Mouse (Mus musculus): ENCODE data around the gene Hagh. TPM values are rescaled to one million over a fixed set of nuclear protein-coding genes. Genes with fewer than 3 reads are reported as not detected.

Hagh gene
- polyA plus RNA-seq, 1 experiment from 2014 or later: 24.1 TPM

GRCm38 (mm10) chr17:24811211-24811610 lies 28.7 kb upstream of the Hagh start:
- Histone ChIP-seq H3K27ac (replicated peaks; ENCODE audit: low read depth, low read length) (no peak overlapping the region), H3K36me3 (replicated peaks; ENCODE audit: control insufficient read depth, insufficient read depth, low read depth, low read length) (no peaks in the 10 kb centered on the region), H3K27me3 (ENCODE audit: control insufficient read depth, insufficient read depth, low read length) (no peaks in the 10 kb centered on the region), H3K4me3 (ENCODE audit: low read depth, low read length) (no peak overlapping the region), H3K4me1 (ENCODE audit: control insufficient read depth, insufficient read depth, low read length) (no peaks in the 10 kb centered on the region), H3K9me3 (replicated peaks; ENCODE audit: control insufficient read depth, low read length) (no peaks in the 10 kb centered on the region), H3K9ac (replicated peaks; ENCODE audit: low read length) (no peak overlapping the region), H3K4me2 (ENCODE audit: low read depth, low read length) (no peak overlapping the region)
- DNase-seq (ENCODE audit: low spot score): no peak
- whole genome bisulfite sequencing: 84% methylated on average over 3 of the region's 3 CpGs
- ATAC-seq (replicated peaks; ENCODE audit: insufficient number of reproducible peaks, low FRiP score, low TSS enrichment, low read depth): no peak

DNA sequence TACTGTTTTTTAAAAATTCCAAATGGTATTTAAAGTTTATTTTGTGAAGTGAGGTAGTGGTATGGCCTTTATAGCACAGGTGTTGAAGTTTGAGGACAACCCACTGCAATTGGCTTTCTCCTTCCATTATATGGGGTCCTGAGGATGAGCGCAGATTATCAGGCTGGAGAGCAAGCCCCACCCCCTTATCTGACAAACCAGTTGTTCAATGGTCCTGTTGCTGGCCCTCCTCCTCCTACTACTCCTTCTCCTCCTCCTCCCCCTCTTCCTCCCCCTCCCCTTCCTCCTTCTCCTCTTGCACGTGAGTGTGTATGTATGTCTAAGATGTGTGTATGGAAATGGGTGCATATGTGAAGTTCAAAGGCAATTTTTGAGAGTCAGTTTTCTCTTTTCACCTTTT lies 27.7 kb upstream of the Hagh start:
- no peaks in the 10 kb centered on the region for H3K9me3 ChIP-seq (replicated peaks; ENCODE audit: control insufficient read depth, low read length)
- H3K36me3 ChIP-seq (replicated peaks; ENCODE audit: control insufficient read depth, insufficient read depth, low read depth, low read length): no peaks in the 10 kb centered on the region
- no peak overlapping the region for H3K9ac ChIP-seq (replicated peaks; ENCODE audit: low read length)
- no peak overlapping the region for H3K4me2 ChIP-seq (ENCODE audit: low read depth, low read length)
- WGBS: 35% methylated on average over 2 of the region's 2 CpGs
- H3K27ac ChIP-seq (replicated peaks; ENCODE audit: low read depth, low read length): no peak overlapping the region
- no peaks in the 10 kb centered on the region for H3K4me1 ChIP-seq (ENCODE audit: control insufficient read depth, insufficient read depth, low read length)
- ATAC-seq (replicated peaks; ENCODE audit: insufficient number of reproducible peaks, low FRiP score, low TSS enrichment, low read depth): no peak
- no peaks in the 10 kb centered on the region for H3K27me3 ChIP-seq (ENCODE audit: control insufficient read depth, insufficient read depth, low read length)
- no peak for DNase-seq (ENCODE audit: low spot score)
- no peak overlapping the region for H3K4me3 ChIP-seq (ENCODE audit: low read depth, low read length)

DNA sequence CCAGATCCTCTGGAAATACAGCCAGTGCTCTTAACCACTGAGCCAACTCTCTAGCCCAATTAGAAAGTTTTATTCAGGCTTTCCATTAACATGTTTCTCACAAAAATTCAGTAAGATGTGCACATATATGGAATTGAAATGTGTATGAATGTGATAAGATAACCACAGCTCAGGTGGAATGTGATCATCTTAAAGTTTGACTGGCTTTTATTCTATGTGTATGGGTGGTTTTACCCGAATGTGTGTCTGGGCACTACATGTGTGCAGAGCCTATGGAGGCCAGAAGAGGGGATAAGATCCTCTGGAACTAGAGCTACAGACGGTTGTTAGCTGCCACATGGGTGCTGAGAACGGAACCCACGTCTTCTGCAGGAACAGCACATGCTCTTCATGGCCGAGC lies 24.7 kb upstream of the Hagh start:
- no peak for ATAC-seq (replicated peaks; ENCODE audit: insufficient number of reproducible peaks, low FRiP score, low TSS enrichment, low read depth)
- no peaks in the 10 kb centered on the region for H3K9me3 ChIP-seq (replicated peaks; ENCODE audit: control insufficient read depth, low read length)
- no peak overlapping the region for H3K4me2 ChIP-seq (ENCODE audit: low read depth, low read length)
- H3K36me3 ChIP-seq (replicated peaks; ENCODE audit: control insufficient read depth, insufficient read depth, low read depth, low read length): no peaks in the 10 kb centered on the region
- no peak for DNase-seq (ENCODE audit: low spot score)
- no peak overlapping the region for H3K4me3 ChIP-seq (ENCODE audit: low read depth, low read length)
- WGBS: 79% methylated on average over 5 of the region's 5 CpGs
- H3K9ac ChIP-seq (replicated peaks; ENCODE audit: low read length): no peak overlapping the region
- no peaks in the 10 kb centered on the region for H3K27me3 ChIP-seq (ENCODE audit: control insufficient read depth, insufficient read depth, low read length)
- H3K4me1 ChIP-seq (ENCODE audit: control insufficient read depth, insufficient read depth, low read length): no peaks in the 10 kb centered on the region
- H3K27ac ChIP-seq (replicated peaks; ENCODE audit: low read depth, low read length): no peak overlapping the region

- Histone ChIP-seq H3K4me3 (ENCODE audit: low read depth, low read length) (no peak overlapping the region), H3K27me3 (ENCODE audit: control insufficient read depth, insufficient read depth, low read length) (no peaks in the 10 kb centered on the region), H3K4me2 (ENCODE audit: low read depth, low read length) (no peak overlapping the region), H3K9me3 (replicated peaks; ENCODE audit: control insufficient read depth, low read length) (no peaks in the 10 kb centered on the region), H3K9ac (replicated peaks; ENCODE audit: low read length) (no peak overlapping the region), H3K4me1 (ENCODE audit: control insufficient read depth, insufficient read depth, low read length) (no peaks in the 10 kb centered on the region), H3K27ac (replicated peaks; ENCODE audit: low read depth, low read length) (no peak overlapping the region), H3K36me3 (replicated peaks; ENCODE audit: control insufficient read depth, insufficient read depth, low read depth, low read length) (no peaks in the 10 kb centered on the region)
- WGBS: 33% methylated on average over 1 of the region's 1 CpGs
- ATAC-seq (replicated peaks; ENCODE audit: insufficient number of reproducible peaks, low FRiP score, low TSS enrichment, low read depth) (no peak), DNase-seq (ENCODE audit: low spot score) (peak; percentile 59)
Observed at GRCm38 (mm10) chr17:24817503-24817902, 22.4 kb upstream of the Hagh start.

DNA sequence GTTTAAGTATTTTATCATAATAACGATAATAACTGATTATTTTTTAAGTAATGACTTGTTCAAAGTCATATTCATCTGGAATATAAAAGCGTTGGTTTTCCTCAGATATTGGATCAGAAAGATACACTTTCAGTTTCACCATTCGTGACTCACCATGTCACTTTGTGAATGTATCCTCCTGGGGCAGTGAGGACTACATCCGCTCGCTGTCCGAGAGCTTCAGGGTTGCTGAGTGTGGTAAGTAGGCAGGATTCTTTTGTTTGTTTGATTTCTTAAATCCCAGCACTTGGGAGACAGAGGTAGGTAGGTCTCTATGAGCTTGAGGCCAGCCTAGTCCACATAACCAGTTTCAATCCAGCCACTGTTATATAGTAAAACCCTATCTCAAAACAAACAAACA lies 21.8 kb upstream of the Hagh start:
- Histone ChIP-seq H3K27ac (replicated peaks; ENCODE audit: low read depth, low read length) (no peak overlapping the region), H3K9ac (replicated peaks; ENCODE audit: low read length) (no peak overlapping the region), H3K27me3 (ENCODE audit: control insufficient read depth, insufficient read depth, low read length) (no peaks in the 10 kb centered on the region), H3K4me1 (ENCODE audit: control insufficient read depth, insufficient read depth, low read length) (no peaks in the 10 kb centered on the region), H3K36me3 (replicated peaks; ENCODE audit: control insufficient read depth, insufficient read depth, low read depth, low read length) (no peaks in the 10 kb centered on the region), H3K9me3 (replicated peaks; ENCODE audit: control insufficient read depth, low read length) (no peaks in the 10 kb centered on the region), H3K4me3 (ENCODE audit: low read depth, low read length) (no peak overlapping the region), H3K4me2 (ENCODE audit: low read depth, low read length) (no peak overlapping the region)
- 47% methylated on average over 6 of the region's 6 CpGs for WGBS
- no peak for DNase-seq (ENCODE audit: low spot score)
- no peak for ATAC-seq (replicated peaks; ENCODE audit: insufficient number of reproducible peaks, low FRiP score, low TSS enrichment, low read depth)

GRCm38 (mm10) chr17:24819469-24819868 lies 20.5 kb upstream of the Hagh start:
- H3K36me3 ChIP-seq (replicated peaks; ENCODE audit: control insufficient read depth, insufficient read depth, low read depth, low read length): no peaks in the 10 kb centered on the region
- H3K4me2 ChIP-seq (ENCODE audit: low read depth, low read length): no peak overlapping the region
- no peak overlapping the region for H3K4me3 ChIP-seq (ENCODE audit: low read depth, low read length)
- no peaks in the 10 kb centered on the region for H3K4me1 ChIP-seq (ENCODE audit: control insufficient read depth, insufficient read depth, low read length)
- WGBS: 63% methylated on average over 2 of the region's 2 CpGs
- DNase-seq (ENCODE audit: low spot score): no peak
- H3K9me3 ChIP-seq (replicated peaks; ENCODE audit: control insufficient read depth, low read length): no peaks in the 10 kb centered on the region
- H3K27ac ChIP-seq (replicated peaks; ENCODE audit: low read depth, low read length): no peak overlapping the region
- no peak for ATAC-seq (replicated peaks; ENCODE audit: insufficient number of reproducible peaks, low FRiP score, low TSS enrichment, low read depth)
- H3K27me3 ChIP-seq (ENCODE audit: control insufficient read depth, insufficient read depth, low read length): no peaks in the 10 kb centered on the region
- H3K9ac ChIP-seq (replicated peaks; ENCODE audit: low read length): no peak overlapping the region

- no peak overlapping the region for H3K27ac ChIP-seq (replicated peaks; ENCODE audit: low read depth, low read length)
- no peaks in the 10 kb centered on the region for H3K9me3 ChIP-seq (replicated peaks; ENCODE audit: control insufficient read depth, low read length)
- no peaks in the 10 kb centered on the region for H3K4me1 ChIP-seq (ENCODE audit: control insufficient read depth, insufficient read depth, low read length)
- H3K4me2 ChIP-seq (ENCODE audit: low read depth, low read length): no peak overlapping the region
- WGBS: 54% methylated on average over 3 of the region's 3 CpGs
- H3K9ac ChIP-seq (replicated peaks; ENCODE audit: low read length): no peak overlapping the region
- no peak overlapping the region for H3K4me3 ChIP-seq (ENCODE audit: low read depth, low read length)
- ATAC-seq (replicated peaks; ENCODE audit: insufficient number of reproducible peaks, low FRiP score, low TSS enrichment, low read depth): no peak
- DNase-seq (ENCODE audit: low spot score): no peak
- no peaks in the 10 kb centered on the region for H3K36me3 ChIP-seq (replicated peaks; ENCODE audit: control insufficient read depth, insufficient read depth, low read depth, low read length)
- H3K27me3 ChIP-seq (ENCODE audit: control insufficient read depth, insufficient read depth, low read length): no peaks in the 10 kb centered on the region
Observed at GRCm38 (mm10) chr17:24821351-24822280, 18.3 kb upstream of the Hagh start.

DNA sequence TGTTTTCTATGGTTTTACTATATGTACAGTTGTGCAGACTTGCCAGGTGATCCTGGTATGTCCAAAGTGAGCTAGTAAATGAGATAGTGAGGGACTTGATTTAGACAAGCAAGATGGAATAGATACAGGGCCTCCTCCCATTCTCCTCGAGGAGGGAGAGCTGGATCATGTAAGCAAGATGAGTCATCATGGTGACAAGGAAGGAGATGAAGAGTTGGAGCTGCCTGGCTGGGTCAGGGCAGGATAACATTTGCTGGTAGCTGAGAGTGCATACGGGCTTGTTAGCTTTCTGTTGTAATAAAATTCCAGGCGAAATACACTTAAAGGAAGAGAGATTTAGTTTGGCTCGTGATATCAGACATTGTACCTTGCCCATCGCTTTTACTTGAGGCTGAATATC lies 398 bp downstream of the Hagh start:
- H3K4me2 ChIP-seq (ENCODE audit: low read depth, low read length): no peak overlapping the region
- DNase-seq (ENCODE audit: low spot score) (no peak), ATAC-seq (replicated peaks; ENCODE audit: insufficient number of reproducible peaks, low FRiP score, low TSS enrichment, low read depth) (no peak)
- no peak overlapping the region for H3K4me3 ChIP-seq (ENCODE audit: low read depth, low read length)
- no peak overlapping the region for H3K27ac ChIP-seq (replicated peaks; ENCODE audit: low read depth, low read length)
- no peaks in the 10 kb centered on the region for H3K4me1 ChIP-seq (ENCODE audit: control insufficient read depth, insufficient read depth, low read length)
- 61% methylated on average over 5 of the region's 5 CpGs for WGBS
- H3K9ac ChIP-seq (replicated peaks; ENCODE audit: low read length): no peak overlapping the region
- H3K27me3 ChIP-seq (ENCODE audit: control insufficient read depth, insufficient read depth, low read length): no peaks in the 10 kb centered on the region
- no peaks in the 10 kb centered on the region for H3K9me3 ChIP-seq (replicated peaks; ENCODE audit: control insufficient read depth, low read length)
- no peaks in the 10 kb centered on the region for H3K36me3 ChIP-seq (replicated peaks; ENCODE audit: control insufficient read depth, insufficient read depth, low read depth, low read length)

Data from embryonic facial prominence, embryonic 11.5 days (tissue).